Mouse (Mus musculus): ENCODE measurements around the gene Uggt1. TPM values are rescaled to one million over a fixed set of nuclear protein-coding genes. Genes with fewer than 3 reads are reported as not detected.
A peak's percentile ranks its signal among the peaks of the same experiment; 100 is the strongest.

Gene Uggt1
- 47.5 and 53.2 TPM in 2 replicates for total RNA-seq (2021)
- long read RNA-seq, full-length matches to known transcripts, result 8 of 31 reads
- long read RNA-seq, partial matches to known transcripts, result 6 of 31 reads
- long read RNA-seq, other reads (novel, unspliced or antisense), result 17 of 31 reads

- DNase-seq, result peak; percentile 91
These were observed at the start of gene Uggt1 for GRCm38 (mm10) chr1:36244058-36244827. Uggt1 (minus strand) TSS chr1:36244720.

- no peak for DNase-seq
These were observed 49.0 kb upstream of the Uggt1 start for GRCm38 (mm10) chr1:36293470-36293869.

GRCm38 (mm10) chr1:36281849-36282248, 37.3 kb upstream of the Uggt1 start:
- no peak for DNase-seq

- DNase-seq, result no peak
These were observed 36.4 kb upstream of the Uggt1 start for GRCm38 (mm10) chr1:36280938-36281337.

GRCm38 (mm10) chr1:36279202-36279601, 34.7 kb upstream of the Uggt1 start:
- peak; percentile 86 for DNase-seq

- peak; percentile 80 for DNase-seq
These were observed 32.9 kb upstream of the Uggt1 start for GRCm38 (mm10) chr1:36277267-36278060.

GRCm38 (mm10) chr1:36275635-36276389, 31.3 kb upstream of the Uggt1 start:
- DNase-seq, result no peak

GRCm38 (mm10) chr1:36274455-36274854, 29.9 kb upstream of the Uggt1 start, which contains the start of gene Neurl3:
Neurl3 (minus strand) TSS chr1:36274679.
- DNase-seq, result no peak

GRCm38 (mm10) chr1:36273288-36273687, 28.8 kb upstream of the Uggt1 start:
- DNase-seq, result peak; percentile 39

GRCm38 (mm10) chr1:36272546-36272945, 28.0 kb upstream of the Uggt1 start:
- peak; percentile 42 for DNase-seq

- DNase-seq, result no peak
These were observed 27.2 kb upstream of the Uggt1 start for GRCm38 (mm10) chr1:36271516-36272230.

- DNase-seq, result no peak
These were observed 26.1 kb upstream of the Uggt1 start for GRCm38 (mm10) chr1:36270666-36271065.

GRCm38 (mm10) chr1:36269121-36269795, 24.7 kb upstream of the Uggt1 start:
- DNase-seq, result no peak

GRCm38 (mm10) chr1:36267595-36267994, 23.1 kb upstream of the Uggt1 start:
- DNase-seq, result no peak

GRCm38 (mm10) chr1:36266293-36266692, 21.8 kb upstream of the Uggt1 start:
- DNase-seq, result no peak

GRCm38 (mm10) chr1:36263833-36264488, 19.4 kb upstream of the Uggt1 start:
- no peak for DNase-seq

- no peak for DNase-seq
These were observed 17.4 kb upstream of the Uggt1 start for GRCm38 (mm10) chr1:36261708-36262504.

GRCm38 (mm10) chr1:36260418-36260817, 15.9 kb upstream of the Uggt1 start:
- DNase-seq, result no peak

- DNase-seq, result no peak
These were observed 14.8 kb upstream of the Uggt1 start for GRCm38 (mm10) chr1:36259281-36259680.

- DNase-seq, result no peak
These were observed 14.1 kb upstream of the Uggt1 start for GRCm38 (mm10) chr1:36258631-36259030.

Measured in adrenal gland, postnatal 25 days (tissue).